20 mouse cellular contexts compared by ENCODE assay signal in the genomic region with DNA sequence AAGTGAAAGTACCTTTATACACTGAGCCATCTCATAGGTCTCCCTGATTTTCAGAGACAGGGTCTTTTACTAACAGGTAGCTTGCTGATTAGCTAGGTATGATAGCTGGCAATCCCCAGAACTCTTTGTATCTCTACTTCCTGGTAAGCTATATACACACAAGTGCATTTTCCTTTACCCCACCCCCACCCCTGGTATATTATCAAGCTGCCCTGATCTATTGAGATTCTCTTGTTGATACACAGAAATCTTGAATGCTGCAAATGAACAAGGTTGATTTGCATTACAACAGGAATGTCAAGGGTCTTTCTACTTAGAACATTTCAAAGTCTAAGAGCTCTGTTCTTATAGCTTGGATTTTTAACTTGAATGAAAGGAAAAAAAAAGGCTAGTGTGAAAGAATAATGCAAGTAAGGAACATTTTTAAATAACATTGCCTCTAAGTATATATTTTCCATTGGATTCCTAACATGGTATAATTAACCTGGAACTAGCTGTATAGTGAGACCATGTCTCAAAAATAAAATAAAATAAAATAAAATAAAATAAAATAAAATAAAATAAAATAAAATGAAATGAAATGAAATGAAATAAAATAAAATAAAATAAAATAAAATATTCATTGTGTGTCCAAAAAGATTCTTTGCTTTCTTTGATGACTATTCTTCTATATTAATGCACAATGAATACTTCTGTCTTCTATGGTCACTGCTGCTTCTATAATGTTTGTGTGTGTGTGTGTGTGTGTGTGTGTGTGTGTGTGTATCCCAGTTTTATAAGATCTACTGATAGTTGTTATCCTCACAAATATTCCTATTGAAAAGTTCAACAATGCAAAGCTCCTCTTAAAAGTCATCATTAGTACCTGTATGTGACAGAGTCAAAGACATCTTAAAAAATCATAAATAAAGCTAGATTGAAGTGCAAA.
DNase-seq lines count a peak whose midpoint lies in the region; ATAC-seq lines count a peak whose summit lies in the region.
"Had no signal": no experiment of that assay in that cellular context is flagged by ENCODE, and none has a peak within 500 bp of the region (broad histone marks: within the 10 kb centered on the region; RNA-seq: fewer than 3 reads in every experiment).

No protein-coding gene starts in this region.

- no peaks in the 10 kb centered on the region for H3K9me3 ChIP-seq in hindbrain, embryonic 11.5 days (ENCODE audit: control insufficient read depth, low read length)
- no peaks in the 10 kb centered on the region for H3K9me3 ChIP-seq in hindbrain, embryonic 13.5 days
- no peaks in the 10 kb centered on the region for H3K9me3 ChIP-seq in midbrain, embryonic 13.5 days
- H3K9me3 ChIP-seq in midbrain, embryonic 16.5 days (replicated peaks; ENCODE audit: control insufficient read depth, low read length, poor library complexity, severe bottlenecking), result no peaks in the 10 kb centered on the region
- H3K9me3 ChIP-seq in forebrain, embryonic 13.5 days (replicated peaks), result no peaks in the 10 kb centered on the region
- H3K9me3 ChIP-seq: embryonic facial prominence, embryonic 13.5 days; heart, embryonic 10.5 days; hindbrain, embryonic 15.5 days had no signal

- H3K36me3 ChIP-seq in hindbrain, embryonic 11.5 days (ENCODE audit: control insufficient read depth, insufficient read depth, low read length), result no peaks in the 10 kb centered on the region
- no peaks in the 10 kb centered on the region for H3K36me3 ChIP-seq in hindbrain, embryonic 13.5 days
- H3K36me3 ChIP-seq in midbrain, embryonic 13.5 days, result no peaks in the 10 kb centered on the region
- no peaks in the 10 kb centered on the region for H3K36me3 ChIP-seq in midbrain, embryonic 16.5 days (ENCODE audit: control insufficient read depth, insufficient read depth, low read length)
- H3K36me3 ChIP-seq in forebrain, embryonic 13.5 days (ENCODE audit: poor library complexity, severe bottlenecking), result no peaks in the 10 kb centered on the region
- H3K36me3 ChIP-seq: embryonic facial prominence, embryonic 13.5 days; heart, embryonic 10.5 days; hindbrain, embryonic 15.5 days had no signal

- H3K4me2 ChIP-seq in hindbrain, embryonic 11.5 days (replicated peaks; ENCODE audit: low read depth, low read length), result no peak overlapping the region
- H3K4me2 ChIP-seq in hindbrain, embryonic 13.5 days, result no peak overlapping the region
- no peak overlapping the region for H3K4me2 ChIP-seq in midbrain, embryonic 13.5 days (replicated peaks)
- H3K4me2 ChIP-seq in midbrain, embryonic 16.5 days (ENCODE audit: low read length), result no peak overlapping the region
- no peak overlapping the region for H3K4me2 ChIP-seq in forebrain, embryonic 13.5 days
- H3K4me2 ChIP-seq: embryonic facial prominence, embryonic 13.5 days; hindbrain, embryonic 15.5 days had no signal

- no peak overlapping the region for H3K9ac ChIP-seq in hindbrain, embryonic 11.5 days (ENCODE audit: low read depth, low read length)
- H3K9ac ChIP-seq in hindbrain, embryonic 13.5 days, result no peak overlapping the region
- H3K9ac ChIP-seq in midbrain, embryonic 13.5 days (replicated peaks), result no peak overlapping the region
- no peak overlapping the region for H3K9ac ChIP-seq in midbrain, embryonic 16.5 days (ENCODE audit: low read depth, low read length)
- H3K9ac ChIP-seq in forebrain, embryonic 13.5 days, result no peak overlapping the region
- H3K9ac ChIP-seq: embryonic facial prominence, embryonic 13.5 days; hindbrain, embryonic 15.5 days had no signal

- H3K27me3 ChIP-seq in hindbrain, embryonic 11.5 days (ENCODE audit: control insufficient read depth, insufficient read depth, low read length), result no peaks in the 10 kb centered on the region
- no peaks in the 10 kb centered on the region for H3K27me3 ChIP-seq in hindbrain, embryonic 13.5 days
- no peaks in the 10 kb centered on the region for H3K27me3 ChIP-seq in midbrain, embryonic 13.5 days
- H3K27me3 ChIP-seq in midbrain, embryonic 16.5 days (ENCODE audit: control insufficient read depth, insufficient read depth, low read depth, low read length), result no peaks in the 10 kb centered on the region
- no peaks in the 10 kb centered on the region for H3K27me3 ChIP-seq in forebrain, embryonic 13.5 days
- H3K27me3 ChIP-seq: embryonic facial prominence, embryonic 13.5 days; hindbrain, embryonic 15.5 days had no signal

- ATAC-seq in hindbrain, embryonic 11.5 days (ENCODE audit: low FRiP score), result peak; percentile 76; the same call in 1 of the 2 replicates
- no peak for ATAC-seq in hindbrain, embryonic 13.5 days (ENCODE audit: low FRiP score)
- peak; percentile 55 for ATAC-seq in midbrain, embryonic 13.5 days
- ATAC-seq in midbrain, embryonic 16.5 days, result no peak
- peak; percentile 53; the same call in 1 of the 2 replicates for ATAC-seq in forebrain, embryonic 13.5 days
- ATAC-seq: inflammation-experienced regulatory T-cells, adult 6 months had no signal

- peak; percentile 24 for DNase-seq in hindbrain, embryonic 11.5 days (ENCODE audit: low spot score)
- no peak for DNase-seq in cerebellum, adult 11 months
- DNase-seq in retina, embryonic 14.5 days (ENCODE audit: low spot score), result no peak
- DNase-seq: adrenal gland, postnatal 14 days; cerebellum, adult 2 months; cerebellum, postnatal 10 days; gastrocnemius, postnatal 10 days; heart, adult 18-20 months; heart, postnatal 10 days; heart, postnatal 4 days; kidney, adult 11 months; kidney, adult 9 months had no signal

- no peak overlapping the region for H3K4me3 ChIP-seq in hindbrain, embryonic 11.5 days (ENCODE audit: low read depth, low read length)
- H3K4me3 ChIP-seq in hindbrain, embryonic 13.5 days, result no peak overlapping the region
- no peak overlapping the region for H3K4me3 ChIP-seq in midbrain, embryonic 13.5 days (replicated peaks)
- no peak overlapping the region for H3K4me3 ChIP-seq in midbrain, embryonic 16.5 days (ENCODE audit: low read depth, low read length)
- no peak overlapping the region for H3K4me3 ChIP-seq in forebrain, embryonic 13.5 days
- H3K4me3 ChIP-seq: embryonic facial prominence, embryonic 13.5 days; heart, embryonic 10.5 days; hindbrain, embryonic 15.5 days had no signal

- H3K27ac ChIP-seq in hindbrain, embryonic 11.5 days (ENCODE audit: low read depth, low read length), result no peak overlapping the region
- H3K27ac ChIP-seq in hindbrain, embryonic 13.5 days, result no peak overlapping the region
- H3K27ac ChIP-seq in midbrain, embryonic 13.5 days, result no peak overlapping the region
- H3K27ac ChIP-seq in midbrain, embryonic 16.5 days (ENCODE audit: low read length), result no peak overlapping the region
- no peak overlapping the region for H3K27ac ChIP-seq in forebrain, embryonic 13.5 days
- H3K27ac ChIP-seq: embryonic facial prominence, embryonic 13.5 days; heart, embryonic 10.5 days; hindbrain, embryonic 15.5 days had no signal

- H3K4me1 ChIP-seq in hindbrain, embryonic 11.5 days (replicated peaks; ENCODE audit: control insufficient read depth, insufficient read depth, low read length), result no peaks in the 10 kb centered on the region
- H3K4me1 ChIP-seq in hindbrain, embryonic 13.5 days (replicated peaks), result no peaks in the 10 kb centered on the region
- peaks cover 4% of the 10 kb centered on the region; the same call in 1 of the 2 replicates for H3K4me1 ChIP-seq in midbrain, embryonic 13.5 days (replicated peaks)
- no peaks in the 10 kb centered on the region for H3K4me1 ChIP-seq in midbrain, embryonic 16.5 days (ENCODE audit: control insufficient read depth, insufficient read depth, low read length)
- peaks cover 4% of the 10 kb centered on the region; the same call in 1 of the 2 replicates for H3K4me1 ChIP-seq in forebrain, embryonic 13.5 days
- H3K4me1 ChIP-seq: embryonic facial prominence, embryonic 13.5 days; heart, embryonic 10.5 days; hindbrain, embryonic 15.5 days had no signal

Comparison
In these comparisons a context has a peak if more than half of its experiments do, and no peak if none do; other contexts are left out.
1. ATAC-seq: peak in hindbrain, embryonic 11.5 days (single experiment), midbrain, embryonic 13.5 days (single experiment) and forebrain, embryonic 13.5 days (single experiment); none in hindbrain, embryonic 13.5 days (single experiment) and midbrain, embryonic 16.5 days (single experiment).